Mouse (Mus musculus): ENCODE results near the gene Gdf10.

- TF ChIP-seq CTCF (IDR thresholded peaks at IDR 0.05; ENCODE audit: low read depth) (no peak), EP300 (optimal IDR thresholded peaks at IDR 0.05) (no peak)
These were observed 54.4 kb downstream of the Gdf10 start for GRCm38 (mm10) chr14:33977748-33978147.
